Mouse (Mus musculus): ENCODE results near the gene P4hb.

DNA sequence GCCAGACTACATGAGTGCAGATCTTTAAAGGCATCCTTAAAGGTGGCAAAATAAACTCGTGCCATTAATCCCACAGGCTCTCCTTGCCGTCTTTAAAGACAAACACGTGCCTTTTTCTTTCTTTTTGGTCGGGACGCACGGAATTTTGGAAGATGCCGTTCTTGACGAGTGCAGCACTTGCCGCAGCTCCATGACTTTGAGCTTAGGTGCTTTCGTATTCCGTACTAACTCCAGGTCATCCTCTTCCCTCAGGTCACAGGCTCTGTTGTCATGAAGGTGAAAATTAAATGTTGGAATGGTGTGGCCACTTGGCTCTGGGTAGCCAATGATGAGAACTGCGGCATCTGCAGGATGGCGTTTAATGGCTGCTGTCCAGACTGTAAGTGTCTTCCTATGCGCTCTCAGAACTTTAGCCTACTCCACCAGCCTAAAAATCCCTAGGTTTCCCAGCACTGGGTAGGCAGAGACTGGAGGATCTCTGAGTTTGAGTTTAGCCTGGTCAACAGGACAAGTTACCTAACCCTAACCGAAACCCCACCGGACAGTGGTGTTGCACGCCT, 26.0 kb upstream of the P4hb start:
- TF ChIP-seq CTCF (conservative IDR thresholded peaks at IDR 0.05; ENCODE audit: insufficient read depth, insufficient read length, low read depth, low read length) (no peak), POLR2A (IDR thresholded peaks at IDR 0.05; ENCODE audit: low read depth, low read length) (no peak)

Measured in kidney, adult 2 months (tissue).